Mouse (Mus musculus): ENCODE measurements at regions not wholly inside any gene's neighbourhood (a gene's known extent, or its start where the extent isn't known, plus 50 kb on each side); places are given as distances from the start of the nearest gene placed in this dataset.

DNA sequence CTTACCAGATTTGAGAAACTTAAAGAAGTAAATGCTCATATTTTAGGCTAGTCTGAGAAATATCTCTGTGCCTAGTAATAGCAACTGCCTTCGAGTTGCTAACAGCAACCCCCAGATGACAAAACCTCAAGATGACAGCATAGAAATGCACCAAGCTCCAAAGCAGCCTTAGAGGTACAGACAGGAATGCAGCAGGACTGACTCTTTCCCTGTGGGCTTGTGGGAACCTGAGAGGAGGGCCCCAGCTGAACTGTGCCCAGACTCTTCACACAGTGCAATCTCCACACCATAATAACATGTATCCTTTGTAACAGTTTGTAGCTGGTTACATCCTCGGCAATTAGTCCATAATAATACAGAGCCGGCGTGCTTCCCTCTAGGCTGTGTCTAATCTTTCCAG is 252.9 kb upstream of the Spag17 start:
- no peak for TF ChIP-seq EP300 (IDR thresholded peaks at IDR 0.05; ENCODE audit: insufficient read depth, low read depth, low read length)
- no peak for TF ChIP-seq POLR2A (IDR thresholded peaks at IDR 0.05; ENCODE audit: insufficient read depth, low read depth, low read length)
- no peak for TF ChIP-seq CTCF (IDR thresholded peaks at IDR 0.05)
- H3K9ac ChIP-seq (ENCODE audit: low read depth, low read length), result no peak overlapping the region
- intact Hi-C loops (cut with DNase I), result no loop called here
- H3K27me3 ChIP-seq (ENCODE audit: control insufficient read depth, insufficient read depth, low read length), result no peaks in the 10 kb centered on the region
- H3K79me2 ChIP-seq (replicated peaks; ENCODE audit: control insufficient read depth, insufficient read depth, low read length), result no peaks in the 10 kb centered on the region
- no peak for DNase-seq
- no peaks in the 10 kb centered on the region for H3K36me3 ChIP-seq (ENCODE audit: control insufficient read depth, insufficient read depth, low read length)
- H3K27ac ChIP-seq, result no peak overlapping the region
- H3K4me3 ChIP-seq, result no peak overlapping the region
- 78% methylated on average over 4 of the region's 4 CpGs for WGBS
- H3K4me1 ChIP-seq (ENCODE audit: control insufficient read depth, insufficient read depth, low read length), result no peaks in the 10 kb centered on the region

DNA sequence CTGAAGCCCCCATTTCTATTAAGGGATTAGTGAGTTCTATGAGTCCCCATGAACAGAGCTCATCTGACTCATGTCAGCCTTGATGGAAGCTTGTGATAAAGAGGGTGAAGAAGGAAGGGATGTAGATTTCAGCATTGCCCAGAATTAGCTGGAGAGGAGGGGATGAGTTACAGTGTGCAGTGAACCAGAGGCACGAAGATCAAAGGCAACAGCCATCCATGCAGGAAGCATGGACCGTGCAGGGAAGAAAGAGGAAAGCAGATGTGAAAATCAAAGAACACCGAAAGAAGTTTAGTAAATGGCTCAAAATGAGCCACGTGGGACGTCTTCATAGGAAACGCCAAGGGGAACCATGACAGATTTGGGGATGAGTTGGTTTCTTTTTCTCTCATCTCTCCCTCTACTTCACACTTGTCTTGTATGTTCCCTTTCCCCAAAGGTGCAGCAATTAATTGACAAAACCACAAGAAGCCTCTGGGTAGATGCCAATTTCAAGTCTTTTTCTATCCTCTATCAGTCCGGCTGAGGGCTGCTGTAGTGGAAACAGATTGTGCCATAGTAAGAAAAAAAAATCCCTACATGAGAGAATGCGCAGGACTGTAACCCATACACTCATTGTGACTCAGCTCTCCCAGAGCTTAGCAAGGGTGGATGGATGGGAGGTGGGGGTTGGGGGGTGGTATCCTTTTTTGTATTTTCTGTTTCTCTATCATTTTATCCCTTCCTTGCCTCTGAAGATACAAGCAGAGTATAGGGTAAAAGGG is 243.7 kb upstream of the Spag17 start:
- Histone ChIP-seq H3K36me3 (ENCODE audit: control insufficient read depth, insufficient read depth, low read length) (no peaks in the 10 kb centered on the region), H3K4me1 (ENCODE audit: control insufficient read depth, insufficient read depth, low read length) (no peaks in the 10 kb centered on the region), H3K27ac (no peak overlapping the region), H3K79me2 (replicated peaks; ENCODE audit: control insufficient read depth, insufficient read depth, low read length) (no peaks in the 10 kb centered on the region), H3K4me3 (no peak overlapping the region), H3K9ac (ENCODE audit: low read depth, low read length) (no peak overlapping the region), H3K27me3 (ENCODE audit: control insufficient read depth, insufficient read depth, low read length) (no peaks in the 10 kb centered on the region)
- intact Hi-C loops (cut with DNase I), result no loop called here
- TF ChIP-seq CTCF (IDR thresholded peaks at IDR 0.05) (no peak), EP300 (IDR thresholded peaks at IDR 0.05; ENCODE audit: insufficient read depth, low read depth, low read length) (no peak), POLR2A (IDR thresholded peaks at IDR 0.05; ENCODE audit: insufficient read depth, low read depth, low read length) (no peak)
- WGBS, result 75% methylated on average over 8 of the region's 8 CpGs
- no peak for DNase-seq

DNA sequence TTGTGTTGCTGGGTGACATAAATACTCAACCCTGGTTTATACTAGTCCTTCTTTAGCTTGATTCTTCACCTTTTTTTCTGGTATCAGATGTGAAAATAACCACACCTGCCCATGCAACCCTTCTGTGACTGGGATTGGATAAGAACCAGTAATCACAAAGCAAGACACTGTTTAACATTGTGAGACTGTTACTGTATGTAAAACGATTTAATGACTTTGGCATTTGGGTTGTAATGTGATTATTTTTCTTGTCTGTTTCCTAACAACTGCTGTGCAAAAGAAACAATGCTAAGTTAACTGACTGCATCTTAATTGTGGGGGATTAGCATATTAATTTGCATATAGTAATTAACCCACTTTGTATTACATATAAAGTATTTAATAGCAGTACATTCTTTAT is 240.3 kb upstream of the Spag17 start:
- Histone ChIP-seq H3K4me3 (no peak overlapping the region), H3K9ac (ENCODE audit: low read depth, low read length) (no peak overlapping the region), H3K79me2 (replicated peaks; ENCODE audit: control insufficient read depth, insufficient read depth, low read length) (no peaks in the 10 kb centered on the region), H3K4me1 (ENCODE audit: control insufficient read depth, insufficient read depth, low read length) (no peaks in the 10 kb centered on the region), H3K27me3 (ENCODE audit: control insufficient read depth, insufficient read depth, low read length) (no peaks in the 10 kb centered on the region), H3K36me3 (ENCODE audit: control insufficient read depth, insufficient read depth, low read length) (no peaks in the 10 kb centered on the region), H3K27ac (no peak overlapping the region)
- 73% methylated on average over 1 of the region's 1 CpGs for WGBS
- intact Hi-C loops (cut with DNase I), result no loop called here
- no peak for DNase-seq
- TF ChIP-seq EP300 (IDR thresholded peaks at IDR 0.05; ENCODE audit: insufficient read depth, low read depth, low read length) (no peak), CTCF (IDR thresholded peaks at IDR 0.05) (no peak), POLR2A (IDR thresholded peaks at IDR 0.05; ENCODE audit: insufficient read depth, low read depth, low read length) (no peak)

DNA sequence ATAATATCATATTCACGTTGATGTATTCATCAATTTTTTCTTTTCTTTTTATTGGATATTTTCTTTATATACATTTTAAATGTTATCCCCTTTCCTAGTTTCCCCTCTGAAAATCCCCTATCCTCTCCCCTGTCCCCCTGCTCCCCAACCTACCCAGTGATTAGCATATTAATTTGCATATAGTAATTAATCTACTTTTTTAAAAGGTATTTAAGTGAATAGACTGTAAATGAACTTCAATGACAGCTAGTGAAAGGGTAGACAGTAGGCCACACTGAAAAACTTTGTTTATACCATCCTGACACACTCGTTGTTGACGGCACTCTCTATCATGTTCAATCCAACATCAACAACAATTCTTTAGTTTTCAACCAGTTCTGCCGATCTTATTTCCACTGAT is 239.9 kb upstream of the Spag17 start:
- 85% methylated on average over 4 of the region's 4 CpGs for WGBS
- Histone ChIP-seq H3K4me3 (no peak overlapping the region), H3K27me3 (ENCODE audit: control insufficient read depth, insufficient read depth, low read length) (no peaks in the 10 kb centered on the region), H3K36me3 (ENCODE audit: control insufficient read depth, insufficient read depth, low read length) (no peaks in the 10 kb centered on the region), H3K79me2 (replicated peaks; ENCODE audit: control insufficient read depth, insufficient read depth, low read length) (no peaks in the 10 kb centered on the region), H3K4me1 (ENCODE audit: control insufficient read depth, insufficient read depth, low read length) (no peaks in the 10 kb centered on the region), H3K27ac (no peak overlapping the region), H3K9ac (ENCODE audit: low read depth, low read length) (no peak overlapping the region)
- TF ChIP-seq EP300 (IDR thresholded peaks at IDR 0.05; ENCODE audit: insufficient read depth, low read depth, low read length) (no peak), POLR2A (IDR thresholded peaks at IDR 0.05; ENCODE audit: insufficient read depth, low read depth, low read length) (no peak), CTCF (IDR thresholded peaks at IDR 0.05) (no peak)
- DNase-seq, result no peak
- intact Hi-C loops (cut with DNase I), result no loop called here

- TF ChIP-seq EP300 (IDR thresholded peaks at IDR 0.05; ENCODE audit: insufficient read depth, low read depth, low read length) (no peak), POLR2A (IDR thresholded peaks at IDR 0.05; ENCODE audit: insufficient read depth, low read depth, low read length) (no peak), CTCF (IDR thresholded peaks at IDR 0.05) (no peak)
- H3K4me1 ChIP-seq (ENCODE audit: control insufficient read depth, insufficient read depth, low read length), result no peaks in the 10 kb centered on the region
- H3K27ac ChIP-seq, result no peak overlapping the region
- no peaks in the 10 kb centered on the region for H3K27me3 ChIP-seq (ENCODE audit: control insufficient read depth, insufficient read depth, low read length)
- no peaks in the 10 kb centered on the region for H3K79me2 ChIP-seq (replicated peaks; ENCODE audit: control insufficient read depth, insufficient read depth, low read length)
- intact Hi-C loops (cut with DNase I), result no loop called here
- H3K9ac ChIP-seq (ENCODE audit: low read depth, low read length), result no peak overlapping the region
- no peaks in the 10 kb centered on the region for H3K36me3 ChIP-seq (ENCODE audit: control insufficient read depth, insufficient read depth, low read length)
- no peak for DNase-seq
- H3K4me3 ChIP-seq, result no peak overlapping the region
- WGBS, result 81% methylated on average over 5 of the region's 5 CpGs
Measured at GRCm38 (mm10) chr3:99657617-99658016, 227.6 kb upstream of the Spag17 start.

DNA sequence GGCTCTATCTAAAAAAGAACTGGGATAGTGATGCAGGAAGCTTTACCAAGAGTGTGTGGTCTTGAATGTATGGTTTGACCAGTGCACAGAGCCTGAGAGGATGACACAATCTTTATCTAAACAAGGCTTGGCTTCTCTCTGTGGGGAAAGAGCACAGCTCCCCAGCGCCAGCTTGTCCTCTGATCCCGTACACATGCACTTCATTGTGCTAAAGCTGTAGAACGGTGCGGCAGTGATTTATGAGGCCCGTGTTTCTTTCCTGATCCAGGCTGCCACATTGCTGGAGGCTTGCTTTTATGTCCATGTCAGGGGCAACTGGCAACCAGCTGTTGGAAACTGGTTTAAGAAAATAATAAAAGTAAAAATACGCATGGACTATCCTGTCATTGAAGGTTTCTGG is 221.4 kb upstream of the Spag17 start:
- H3K4me3 ChIP-seq, result no peak overlapping the region
- TF ChIP-seq CTCF (IDR thresholded peaks at IDR 0.05), result no peak
- TF ChIP-seq POLR2A (IDR thresholded peaks at IDR 0.05; ENCODE audit: insufficient read depth, low read depth, low read length), result no peak
- no peak for TF ChIP-seq EP300 (IDR thresholded peaks at IDR 0.05; ENCODE audit: insufficient read depth, low read depth, low read length)
- 81% methylated on average over 6 of the region's 6 CpGs for WGBS
- H3K27ac ChIP-seq, result no peak overlapping the region
- DNase-seq, result no peak
- H3K36me3 ChIP-seq (ENCODE audit: control insufficient read depth, insufficient read depth, low read length), result no peaks in the 10 kb centered on the region
- no peak overlapping the region for H3K9ac ChIP-seq (ENCODE audit: low read depth, low read length)
- intact Hi-C loops (cut with DNase I), result no loop called here
- H3K79me2 ChIP-seq (replicated peaks; ENCODE audit: control insufficient read depth, insufficient read depth, low read length), result no peaks in the 10 kb centered on the region
- H3K4me1 ChIP-seq (ENCODE audit: control insufficient read depth, insufficient read depth, low read length), result no peaks in the 10 kb centered on the region
- no peaks in the 10 kb centered on the region for H3K27me3 ChIP-seq (ENCODE audit: control insufficient read depth, insufficient read depth, low read length)
